Mouse (Mus musculus): ENCODE results near the gene Snapc2.

Gene Snapc2

DNA sequence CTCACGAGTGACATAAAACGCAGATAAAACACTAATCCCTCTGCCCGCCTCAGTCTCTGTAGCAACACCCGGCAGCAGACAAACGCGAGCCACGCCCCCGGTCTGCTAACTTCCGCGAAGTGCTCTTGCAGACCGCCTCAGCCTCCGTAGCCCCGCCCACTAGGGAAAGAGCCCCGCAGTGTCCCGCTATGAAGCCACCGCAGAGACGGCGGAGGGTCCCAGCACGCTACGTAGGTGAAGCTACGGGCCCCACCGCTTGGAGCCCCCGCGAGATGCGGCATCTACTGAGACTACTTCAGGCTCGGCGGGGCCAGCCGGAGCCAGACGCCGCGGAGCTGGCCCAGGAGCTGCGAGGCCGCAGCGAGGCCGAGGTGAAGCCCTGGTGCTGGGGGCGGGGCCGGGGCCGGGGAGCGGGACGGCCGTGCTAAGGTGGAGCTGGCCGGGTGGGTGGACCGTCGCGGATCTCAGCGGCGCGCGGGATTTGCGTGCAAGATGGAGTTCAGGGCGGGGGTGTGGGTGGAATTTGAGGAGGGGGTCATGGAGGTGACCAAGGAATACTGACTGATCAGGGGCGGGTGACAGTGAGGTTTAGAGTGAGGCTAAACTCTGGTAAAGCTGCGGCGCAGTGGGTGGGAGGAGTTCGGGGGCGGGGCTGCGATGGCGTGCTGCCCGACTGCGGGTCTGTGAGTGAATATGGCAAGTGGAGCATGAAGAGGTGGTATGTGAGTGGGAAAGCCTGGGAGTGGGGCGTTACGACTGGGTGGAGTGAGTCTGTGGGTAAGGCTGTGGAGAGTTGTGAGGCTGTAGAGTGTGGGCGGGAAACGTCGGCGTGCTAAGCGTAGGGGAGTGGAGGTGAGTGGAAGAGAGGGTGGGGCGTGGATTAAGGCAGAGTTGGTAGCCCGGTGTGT is at the start of gene Snapc2:
Gene Snapc2, plus strand, starts transcription at position 147 of the 908 bp plus-strand sequence.
- DNase-seq (ENCODE audit: low spot score), result peak; percentile 92

DNA sequence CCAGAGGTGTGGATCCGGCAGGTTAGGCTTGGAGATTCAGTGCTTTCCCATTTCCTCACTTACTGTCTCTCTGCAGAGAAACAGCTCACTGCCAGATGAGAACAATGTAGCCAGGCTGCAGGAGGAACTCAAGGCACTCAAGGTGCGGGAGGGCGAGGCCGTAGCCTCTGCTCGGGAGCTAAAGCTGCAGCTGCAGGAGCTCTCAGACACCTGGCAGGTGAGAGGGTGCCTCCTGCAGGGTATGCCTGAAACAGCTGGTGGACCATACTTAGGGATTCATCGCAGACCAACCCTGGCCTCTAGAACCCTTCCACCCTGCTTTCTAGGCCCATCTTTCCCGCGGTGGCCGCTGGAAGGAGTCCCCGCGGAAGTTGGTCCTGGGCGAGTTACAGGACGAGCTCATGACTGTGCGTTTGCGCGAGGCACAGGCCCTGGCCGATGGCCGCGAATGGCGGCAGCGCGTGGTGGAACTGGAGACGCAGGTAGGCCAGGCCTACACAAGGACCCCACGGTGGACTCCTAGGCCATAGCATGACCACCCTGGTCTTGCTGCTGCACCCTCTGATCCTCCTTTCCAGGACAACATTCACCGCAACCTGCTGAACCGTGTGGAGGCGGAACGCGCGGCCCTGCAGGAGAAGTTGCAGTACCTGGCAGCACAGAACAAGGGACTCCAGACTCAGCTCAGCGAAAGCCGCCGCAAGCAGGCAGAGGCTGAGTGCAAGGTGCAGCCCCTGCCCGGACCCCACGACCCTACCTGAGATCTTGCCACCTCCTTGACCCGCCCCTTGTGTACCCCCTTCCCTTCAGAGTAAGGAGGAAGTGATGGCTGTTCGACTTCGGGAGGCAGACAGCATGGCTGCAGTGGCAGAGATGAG is 47.4 kb upstream of the Snapc2 start:
- DNase-seq (ENCODE audit: low spot score), result no peak

DNA sequence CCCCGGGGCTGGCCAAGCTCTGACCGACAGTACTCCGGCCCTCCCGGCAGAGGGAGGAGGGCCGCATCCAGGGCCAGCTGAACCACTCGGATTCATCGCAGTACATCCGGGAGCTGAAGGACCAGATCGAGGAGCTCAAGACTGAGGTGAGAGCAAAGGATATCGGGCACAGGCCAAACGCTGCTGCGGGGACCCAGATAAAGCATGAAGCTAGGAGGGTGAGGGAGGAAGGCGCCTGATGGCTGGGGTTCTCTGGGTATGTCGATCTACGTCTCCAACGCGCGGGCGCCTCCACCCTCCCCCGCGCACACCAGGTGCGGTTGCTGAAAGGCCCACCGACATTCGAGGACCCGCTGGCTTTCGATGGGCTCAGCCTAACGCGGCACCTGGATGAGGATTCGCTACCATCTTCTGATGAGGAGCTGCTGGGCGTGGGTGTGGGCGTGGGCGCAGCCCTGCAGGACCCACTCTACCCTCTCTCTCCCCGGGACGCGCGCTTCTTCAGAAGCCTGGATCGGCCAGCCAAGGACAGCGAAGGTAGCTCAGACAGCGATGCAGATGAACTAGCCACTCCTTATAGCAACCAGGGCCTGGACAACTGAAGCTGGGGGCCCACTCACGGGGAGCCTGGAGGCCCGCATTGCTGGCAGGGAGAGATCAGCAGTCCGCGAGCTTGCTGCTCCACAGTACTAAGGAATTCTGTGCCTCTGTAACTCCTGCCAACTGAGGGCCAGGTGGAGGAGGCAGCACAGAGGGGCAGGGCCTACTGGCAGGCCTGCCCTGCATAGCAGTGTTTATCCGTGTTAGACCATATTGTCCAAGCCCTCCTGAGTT is 46.5 kb upstream of the Snapc2 start:
- no peak for DNase-seq (ENCODE audit: low spot score)

DNA sequence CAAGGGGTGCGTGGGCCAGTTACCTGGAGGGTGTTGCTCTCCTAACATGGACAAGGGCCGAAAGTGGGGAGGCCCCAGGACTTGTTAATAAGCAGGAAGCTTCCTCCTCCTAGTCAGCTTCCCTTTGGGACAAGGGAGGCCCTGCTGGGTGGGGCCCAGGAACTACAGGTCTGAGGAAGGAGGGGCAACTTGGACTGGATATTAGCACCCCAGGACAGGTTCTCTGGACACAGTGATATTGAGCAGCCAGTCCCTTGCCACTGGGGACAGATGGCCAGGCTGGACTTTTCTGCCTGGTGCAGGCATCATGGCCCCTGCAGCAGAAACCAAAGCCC is 45.9 kb upstream of the Snapc2 start:
- no peak for DNase-seq (ENCODE audit: low spot score)

DNA sequence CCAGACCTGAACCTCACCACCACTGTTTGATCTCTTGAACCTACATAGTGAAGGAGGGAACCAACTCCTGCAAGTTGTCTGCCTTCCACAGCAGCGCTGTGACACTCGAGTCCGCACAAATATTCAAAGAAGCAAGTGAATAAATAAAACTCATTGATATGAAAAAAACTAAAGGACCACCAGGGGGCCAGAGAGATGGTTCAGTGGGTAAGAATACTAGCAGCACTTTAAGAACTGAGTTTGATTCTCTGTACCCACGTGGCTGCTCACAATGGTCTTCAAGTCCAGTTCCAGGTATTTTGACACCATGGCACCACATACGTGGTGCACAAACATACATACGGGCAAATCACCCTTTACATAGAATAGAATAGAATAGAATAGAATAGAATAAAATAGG is 41.8 kb upstream of the Snapc2 start:
- no peak for DNase-seq (ENCODE audit: low spot score)

GRCm38 (mm10) chr8:4212809-4213209 is 40.1 kb upstream of the Snapc2 start:
- no peak for DNase-seq (ENCODE audit: low spot score)

DNA sequence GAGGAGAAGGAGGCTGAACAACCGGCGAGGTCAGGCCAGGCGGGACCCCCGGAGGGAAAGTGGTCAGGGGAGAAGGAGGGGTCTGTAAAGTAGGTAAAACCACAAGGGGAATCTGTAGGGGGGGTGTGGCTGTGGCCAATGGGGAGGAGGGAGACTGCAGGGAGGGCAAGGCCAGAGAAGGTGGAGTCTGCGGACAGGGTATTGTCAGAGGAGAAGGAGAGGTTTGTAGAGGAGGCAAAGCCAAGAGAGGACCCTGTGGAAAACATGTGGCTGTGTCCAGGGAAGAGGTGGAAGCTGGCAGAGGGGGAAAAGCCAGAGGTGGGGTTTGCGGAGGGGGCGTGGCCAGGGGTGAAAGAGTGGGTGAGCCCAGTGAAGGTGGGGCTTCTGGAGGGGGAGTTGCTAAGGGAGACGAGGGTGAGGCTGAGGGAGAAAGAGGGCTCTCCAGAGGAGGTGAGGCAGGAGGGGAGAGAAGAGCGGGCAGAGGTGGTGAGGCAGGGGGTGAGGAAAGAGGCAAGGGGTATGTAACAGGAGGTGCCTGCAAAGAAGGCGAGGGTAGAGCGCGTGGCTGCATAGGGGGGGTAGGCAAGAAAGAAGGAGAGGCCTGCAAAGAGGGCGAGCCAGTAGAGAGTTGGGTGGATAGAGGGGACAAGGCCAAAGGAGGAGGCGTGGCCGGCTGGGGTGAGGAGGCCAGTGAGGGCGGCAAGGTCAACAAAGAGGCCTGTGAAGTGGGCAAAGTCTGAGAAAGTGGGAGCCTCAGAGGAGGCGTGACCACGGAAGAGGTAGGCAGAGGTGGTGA is 39.5 kb upstream of the Snapc2 start:
- DNase-seq (ENCODE audit: low spot score), result peak; percentile 59

DNA sequence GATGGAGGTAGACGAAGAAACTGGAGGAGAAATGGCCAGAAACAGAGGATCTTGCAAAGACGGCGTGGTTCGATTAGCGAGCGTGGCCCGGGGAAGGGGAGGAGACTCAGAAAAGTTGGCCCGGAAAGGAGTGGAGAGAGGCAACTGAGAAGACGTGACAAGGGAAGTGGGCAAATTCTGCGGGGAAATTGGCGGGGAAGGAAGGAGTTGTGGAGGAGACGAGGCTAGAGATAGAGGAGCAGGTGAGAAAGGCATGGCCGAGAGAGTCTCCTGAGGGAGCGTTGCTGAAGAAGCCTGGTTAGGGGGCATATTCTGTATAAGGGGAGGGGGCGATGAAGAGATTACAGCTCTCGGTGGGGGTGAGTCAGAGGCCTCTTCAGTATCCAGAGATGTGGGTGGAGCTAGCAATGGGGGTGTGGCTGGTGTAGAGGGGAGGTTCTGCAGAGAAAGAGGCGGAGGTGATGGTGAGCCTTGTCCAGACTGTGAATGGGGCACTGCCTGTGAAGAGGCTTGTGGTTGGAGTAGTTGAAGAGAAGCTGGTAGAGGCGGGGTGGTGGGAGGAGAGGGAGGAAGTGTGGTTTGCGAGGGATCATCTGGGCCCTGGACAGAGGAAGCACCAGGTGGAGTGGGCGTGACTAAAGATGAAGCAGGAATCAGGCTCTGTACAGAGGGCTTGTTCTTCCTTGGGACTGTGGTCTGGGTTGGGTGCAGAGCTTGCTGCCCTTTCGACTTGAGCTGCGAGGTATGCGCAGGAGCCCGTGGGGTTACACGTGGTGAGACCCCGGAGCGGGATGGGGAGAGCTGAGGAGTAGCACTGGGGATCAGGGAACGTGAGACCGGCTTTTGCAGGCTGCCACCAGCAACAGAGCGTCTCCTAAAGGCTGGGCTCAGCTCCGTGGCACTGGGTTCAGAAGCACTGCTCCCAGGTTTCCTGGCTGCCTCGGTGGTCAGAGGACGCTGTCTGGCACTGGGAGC is 38.6 kb upstream of the Snapc2 start:
- DNase-seq (ENCODE audit: low spot score), result no peak

- DNase-seq (ENCODE audit: low spot score), result no peak
Measured at GRCm38 (mm10) chr8:4216296-4216695, 36.6 kb upstream of the Snapc2 start.

GRCm38 (mm10) chr8:4216791-4217621 is 35.9 kb upstream of the Snapc2 start, which contains the start of gene Prr36:
Prr36 (minus strand) TSS chr8:4217459.
- no peak for DNase-seq (ENCODE audit: low spot score)

GRCm38 (mm10) chr8:4219617-4220016 is 33.3 kb upstream of the Snapc2 start:
- no peak for DNase-seq (ENCODE audit: low spot score)

DNA sequence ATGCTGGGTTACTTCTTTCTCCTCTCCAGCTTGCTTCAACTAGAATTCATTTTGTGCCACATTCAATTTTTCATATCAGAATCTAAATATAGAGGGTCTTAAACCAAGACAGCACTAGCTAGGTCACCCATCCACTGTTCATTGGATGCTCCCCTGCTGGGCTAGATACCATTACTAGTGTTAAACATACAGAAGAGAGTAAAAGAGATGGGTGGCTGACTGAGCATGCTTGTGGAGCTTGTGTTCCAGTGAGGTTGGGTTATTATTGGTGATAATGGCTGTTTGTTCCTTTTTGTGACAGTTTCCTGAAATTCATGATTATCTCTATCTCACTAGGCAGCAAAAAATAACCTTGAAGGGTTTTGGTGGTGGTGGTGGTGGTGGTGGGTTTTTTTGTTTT is 30.8 kb upstream of the Snapc2 start:
- no peak for DNase-seq (ENCODE audit: low spot score)

GRCm38 (mm10) chr8:4226323-4226722 is 26.6 kb upstream of the Snapc2 start:
- DNase-seq (ENCODE audit: low spot score), result no peak

- no peak for DNase-seq (ENCODE audit: low spot score)
Measured at GRCm38 (mm10) chr8:4226739-4227347, 26.0 kb upstream of the Snapc2 start, which contains the start of gene Lrrc8e. Lrrc8e (plus strand) TSS chr8:4226827.

DNA sequence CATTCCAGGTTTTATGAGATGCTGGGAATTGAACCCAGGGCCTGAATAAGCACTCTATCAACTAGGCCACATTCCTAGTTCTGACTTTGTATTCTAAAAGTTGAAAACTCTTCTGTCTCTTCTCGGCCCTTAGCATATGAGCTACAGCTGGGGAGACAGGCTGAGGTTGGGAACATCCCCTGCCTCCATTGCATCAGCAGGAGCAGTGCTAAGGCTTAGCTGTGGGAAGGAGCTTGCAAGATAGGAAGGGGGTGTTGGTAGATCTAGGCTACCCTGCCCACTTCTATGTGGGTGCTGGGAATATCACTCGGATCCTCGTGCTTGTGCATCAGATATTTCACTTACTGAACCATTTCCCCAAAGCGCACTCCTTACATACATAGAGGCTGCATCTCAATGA is 25.0 kb upstream of the Snapc2 start:
- DNase-seq (ENCODE audit: low spot score), result no peak

GRCm38 (mm10) chr8:4229784-4230183 is 23.1 kb upstream of the Snapc2 start:
- no peak for DNase-seq (ENCODE audit: low spot score)

- no peak for DNase-seq (ENCODE audit: low spot score)
Measured at GRCm38 (mm10) chr8:4230612-4231351, 22.1 kb upstream of the Snapc2 start.
